Comparison of ENCODE assay signal across 17 mouse cellular contexts in the genomic region with DNA sequence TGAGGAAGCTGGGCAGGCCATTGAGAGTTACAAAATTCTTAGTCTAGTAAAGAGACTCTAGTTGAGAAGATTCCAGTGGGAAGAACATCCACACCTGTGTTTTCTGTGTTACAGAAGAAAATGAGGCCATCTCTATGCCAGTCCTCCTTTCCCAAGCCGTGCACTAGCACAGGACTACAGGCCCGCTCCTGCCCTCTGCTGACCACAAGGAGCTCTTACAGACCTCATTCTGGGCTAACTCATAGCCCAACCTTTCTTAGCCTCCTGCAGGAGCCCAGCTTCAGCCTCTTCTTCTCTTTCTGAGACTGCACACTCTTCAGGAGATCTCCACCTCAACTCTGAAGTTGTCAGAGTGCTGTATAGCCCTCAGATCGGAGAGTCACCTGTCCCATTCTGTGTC. TPM values are rescaled to one million over a fixed set of nuclear protein-coding genes. Genes with fewer than 3 reads are reported as not detected.
DNase-seq lines count a peak whose midpoint lies in the region; ATAC-seq and TF ChIP-seq lines count a peak whose summit lies in the region.
"Not testable (repeated sequence)": the region's sequence is repeated elsewhere in the genome, so short reads cannot be mapped to it uniquely, and the experiment has no call there.
"Had no signal": no experiment of that assay in that cellular context is flagged by ENCODE, and none has a peak within 500 bp of the region (broad histone marks: within the 10 kb centered on the region; RNA-seq: fewer than 3 reads in every experiment).

No protein-coding gene starts in this region.

- H3K4me1 ChIP-seq in bone marrow macrophage, adult 2 months (ENCODE audit: control insufficient read depth, insufficient read depth, low read length); intestine, postnatal 0 days (replicated peaks; ENCODE audit: control insufficient read depth, insufficient read depth, low read length); liver, embryonic 14.5 days (replicated peaks; ENCODE audit: control insufficient read depth in 2 of 2, insufficient read depth in 2 of 2, low read length in 1 of 2); midbrain, embryonic 13.5 days (replicated peaks); testis, adult 2 months (ENCODE audit: control insufficient read depth, insufficient read depth, low read length): not testable (repeated sequence)

- not testable (repeated sequence) for ATAC-seq in intestine, postnatal 0 days; liver, embryonic 14.5 days (ENCODE audit: insufficient read depth)
- ATAC-seq in midbrain, embryonic 13.5 days = 0 out of 2 replicates have a peak, but pooled peaks have one; percentile 40

- DNase-seq in CD4-positive helper T cell, adult 2 months (ENCODE audit: low read depth, low spot score) = peak; percentile 12
- DNase-seq in embryo, embryonic 9.5 days (ENCODE audit: extremely low spot score) = peak; percentile 10
- peak; percentile 55 for DNase-seq in heart, adult 11 months
- DNase-seq in liver, embryonic 14.5 days (ENCODE audit: low read depth in 3 of 3, low spot score in 3 of 3) = not testable (repeated sequence)

- H3K4me2 ChIP-seq in intestine, postnatal 0 days (replicated peaks; ENCODE audit: low read depth); liver, embryonic 14.5 days (ENCODE audit: low read depth); midbrain, embryonic 13.5 days (replicated peaks): not testable (repeated sequence)

- not testable (repeated sequence) for TF ChIP-seq POLR2A in bone marrow macrophage, adult 2 months (IDR thresholded peaks at IDR 0.05; ENCODE audit: borderline replicate concordance, low read depth, low read length); testis, adult 2 months (IDR thresholded peaks at IDR 0.05; ENCODE audit: control insufficient read depth, low read depth, low read length)

- H3K9me3 ChIP-seq in intestine, postnatal 0 days (ENCODE audit: control insufficient read depth); liver, embryonic 14.5 days (ENCODE audit: control insufficient read depth, low read length); midbrain, embryonic 13.5 days: not testable (repeated sequence)

- H3K27me3 ChIP-seq in intestine, postnatal 0 days (replicated peaks; ENCODE audit: control insufficient read depth, insufficient read depth, low read length); liver, embryonic 14.5 days (ENCODE audit: control insufficient read depth, insufficient read depth, low read length); midbrain, embryonic 13.5 days; testis, adult 2 months (ENCODE audit: control insufficient read depth, insufficient read depth, low read length): not testable (repeated sequence)

- not testable (repeated sequence) for H3K36me3 ChIP-seq in intestine, postnatal 0 days (ENCODE audit: control insufficient read depth, insufficient read depth); liver, embryonic 14.5 days (replicated peaks; ENCODE audit: control insufficient read depth, insufficient read depth, low read depth); midbrain, embryonic 13.5 days; testis, adult 2 months (ENCODE audit: control insufficient read depth, insufficient read depth, low read length)

- WGBS in intestine, postnatal 0 days = 57% methylated on average over 3 of the region's 3 CpGs
- WGBS in liver, embryonic 14.5 days (ENCODE audit: insufficient replicate concordance) = 40% methylated on average over 3 of the region's 3 CpGs
- WGBS in midbrain, embryonic 13.5 days = 51% methylated on average over 3 of the region's 3 CpGs

- not testable (repeated sequence) for H3K9ac ChIP-seq in intestine, postnatal 0 days (ENCODE audit: low read depth, low read length); liver, embryonic 14.5 days (replicated peaks); midbrain, embryonic 13.5 days (replicated peaks)

- TF ChIP-seq CTCF in bone marrow macrophage, adult 2 months (IDR thresholded peaks at IDR 0.05; ENCODE audit: low read depth, low read length) = peak; percentile 23; the same call in 1 of the 2 replicates
- peak; percentile 62 for TF ChIP-seq CTCF in intestine, postnatal 0 days (IDR thresholded peaks at IDR 0.05; ENCODE audit: low read depth)
- peak; percentile 39 for TF ChIP-seq CTCF in liver, embryonic 14.5 days (IDR thresholded peaks at IDR 0.05; ENCODE audit: low read depth)
- TF ChIP-seq CTCF in testis, adult 2 months (IDR thresholded peaks at IDR 0.05; ENCODE audit: control insufficient read depth, insufficient read depth, insufficient replicate concordance, low read depth, low read length) = peak; percentile 35; the same call in 1 of the 2 replicates

- TF ChIP-seq EP300 in liver, embryonic 14.5 days (IDR thresholded peaks at IDR 0.05; ENCODE audit: low read depth) = not testable (repeated sequence)

- H3K4me3 ChIP-seq in bone marrow macrophage, adult 2 months (ENCODE audit: insufficient read depth, low read length); intestine, postnatal 0 days (ENCODE audit: low read depth, low read length); liver, embryonic 14.5 days (ENCODE audit: insufficient read depth in 1 of 2, low read depth in 2 of 2, low read length in 2 of 2); midbrain, embryonic 13.5 days (replicated peaks); testis, adult 2 months (ENCODE audit: control insufficient read depth, low read depth, low read length): not testable (repeated sequence)

- not testable (repeated sequence) for H3K27ac ChIP-seq in bone marrow macrophage, adult 2 months (ENCODE audit: insufficient read depth, low read depth, low read length); intestine, postnatal 0 days (ENCODE audit: low read depth, low read length); liver, embryonic 14.5 days; midbrain, embryonic 13.5 days; testis, adult 2 months (ENCODE audit: control insufficient read depth, insufficient read depth, low read depth, low read length)

RNA-seq across cellular contexts. Expression of gene Ear6, which starts 2.5 kb away (rescaled TPM):
- polyA plus RNA-seq in bone marrow macrophage, adult 2 months (2012; ENCODE audit: insufficient read depth, insufficient read length, missing spikeins) = not detected in 2 replicates
- polyA plus RNA-seq in intestine, postnatal 0 days (2015; fragmentation: Nextera tagmentation; extraction: Ambion mirVana) = not detected in 2 replicates
- polyA plus RNA-seq in liver, embryonic 14.5 days (2012; rRNA removed) = 13.2 and 25.0 TPM in 2 replicates
- polyA plus RNA-seq in liver, embryonic 14.5 days (2014; fragmentation: Nextera tagmentation; extraction: Ambion mirVana) = 2.4 and 3.9 TPM in 2 replicates
- polyA plus RNA-seq in midbrain, embryonic 13.5 days (2015; fragmentation: Nextera tagmentation; extraction: Ambion mirVana) = not detected in 2 replicates
- 0.12 TPM in 1 of 2 replicates, not detected in the other for polyA plus RNA-seq in testis, adult 2 months (2012; rRNA removed)
- polyA plus RNA-seq: embryonic facial prominence, embryonic 15.5 days; forebrain, embryonic 10.5 days; frontal cortex, adult 2 months; hindbrain, embryonic 15.5 days; midbrain, embryonic 16.5 days; neural tube, embryonic 12.5 days had no signal

RNA-seq across cellular contexts. Expression of gene Mettl17, which starts 33.6 kb away (rescaled TPM):
- 18.6 and 19.4 TPM in 2 replicates for polyA plus RNA-seq in bone marrow macrophage, adult 2 months (2012; ENCODE audit: insufficient read depth, insufficient read length, missing spikeins)
- 16.9 and 19.7 TPM in 2 replicates for polyA plus RNA-seq in intestine, postnatal 0 days (2015; fragmentation: Nextera tagmentation; extraction: Ambion mirVana)
- 7.5 and 9.5 TPM in 2 replicates for polyA plus RNA-seq in liver, embryonic 14.5 days (2012; rRNA removed)
- polyA plus RNA-seq in liver, embryonic 14.5 days (2014; fragmentation: Nextera tagmentation; extraction: Ambion mirVana) = 10.2 and 10.8 TPM in 2 replicates
- 82.7 and 87.6 TPM in 2 replicates for polyA plus RNA-seq in midbrain, embryonic 13.5 days (2015; fragmentation: Nextera tagmentation; extraction: Ambion mirVana)
- polyA plus RNA-seq in testis, adult 2 months (2012; rRNA removed) = 14.4 and 15.8 TPM in 2 replicates

RNA-seq across cellular contexts. Expression of gene Slc39a2, which starts 41.7 kb away (rescaled TPM):
- 0.44 and 1.2 TPM in 2 replicates for polyA plus RNA-seq in bone marrow macrophage, adult 2 months (2012; ENCODE audit: insufficient read depth, insufficient read length, missing spikeins)
- polyA plus RNA-seq in intestine, postnatal 0 days (2015; fragmentation: Nextera tagmentation; extraction: Ambion mirVana) = 0.38 and 0.57 TPM in 2 replicates
- 0.15 and 0.23 TPM in 2 replicates for polyA plus RNA-seq in liver, embryonic 14.5 days (2012; rRNA removed)
- 0.05 TPM in 1 of 2 replicates, not detected in the other for polyA plus RNA-seq in liver, embryonic 14.5 days (2014; fragmentation: Nextera tagmentation; extraction: Ambion mirVana)
- 1.8 and 2.0 TPM in 2 replicates for polyA plus RNA-seq in midbrain, embryonic 13.5 days (2015; fragmentation: Nextera tagmentation; extraction: Ambion mirVana)
- 0.14 and 0.30 TPM in 2 replicates for polyA plus RNA-seq in testis, adult 2 months (2012; rRNA removed)

RNA-seq across cellular contexts. Expression of gene AY358078, which starts 51.2 kb away (rescaled TPM):
- not detected in 2 replicates for polyA plus RNA-seq in bone marrow macrophage, adult 2 months (2012; ENCODE audit: insufficient read depth, insufficient read length, missing spikeins)
- polyA plus RNA-seq in intestine, postnatal 0 days (2015; fragmentation: Nextera tagmentation; extraction: Ambion mirVana) = not detected in 2 replicates
- polyA plus RNA-seq in liver, embryonic 14.5 days (2012; rRNA removed) = not detected in 2 replicates
- polyA plus RNA-seq in liver, embryonic 14.5 days (2014; fragmentation: Nextera tagmentation; extraction: Ambion mirVana) = not detected in 2 replicates
- not detected in 2 replicates for polyA plus RNA-seq in midbrain, embryonic 13.5 days (2015; fragmentation: Nextera tagmentation; extraction: Ambion mirVana)
- polyA plus RNA-seq in testis, adult 2 months (2012; rRNA removed) = 1.1 and 1.3 TPM in 2 replicates
- polyA plus RNA-seq: embryonic facial prominence, embryonic 15.5 days; forebrain, embryonic 10.5 days; frontal cortex, adult 2 months; hindbrain, embryonic 15.5 days; limb, embryonic 14.5 days; midbrain, embryonic 16.5 days; neural tube, embryonic 12.5 days; spleen, adult 2 months; stomach, embryonic 15.5 days had no signal
